Mouse (Mus musculus): Measurements from ENCODE around the gene Efl1.

GRCm38 (mm10) chr7:82802206-82802605 lies 153.8 kb downstream of the Efl1 start:
- TF ChIP-seq CTCF (IDR thresholded peaks at IDR 0.05; ENCODE audit: insufficient read depth, low read depth, low read length) (no peak), POLR2A (IDR thresholded peaks at IDR 0.05; ENCODE audit: insufficient read depth, low read depth, low read length) (no peak)
